Mouse (Mus musculus) myocyte (in vitro differentiated cells): ENCODE measurements around the gene Cyp1b1.

Experiments used
- MAX ChIP-seq: IDR thresholded peaks from one replicate; pipeline ENCODE4 v1.6.1; 2011; ENCODE audit warnings: low read depth, mild to moderate bottlenecking, control low read depth
- MYOD1 ChIP-seq, 3 experiments: IDR thresholded peaks; one replicate each; pipeline ENCODE4 v1.6.1; 2011; ENCODE audit warnings: control low read depth in 2 of 3, low read depth in 2 of 3, mild to moderate bottlenecking in 2 of 3, moderate library complexity in 1 of 3; ENCODE audit not compliant: insufficient read length in 2 of 3, control insufficient read depth in 1 of 3
- POLR2A ChIP-seq: IDR thresholded peaks from one replicate; pipeline ENCODE4 v1.6.1; 2011; ENCODE audit warnings: low read depth, mild to moderate bottlenecking, control low read depth, moderate library complexity; ENCODE audit not compliant: insufficient read length

DNA sequence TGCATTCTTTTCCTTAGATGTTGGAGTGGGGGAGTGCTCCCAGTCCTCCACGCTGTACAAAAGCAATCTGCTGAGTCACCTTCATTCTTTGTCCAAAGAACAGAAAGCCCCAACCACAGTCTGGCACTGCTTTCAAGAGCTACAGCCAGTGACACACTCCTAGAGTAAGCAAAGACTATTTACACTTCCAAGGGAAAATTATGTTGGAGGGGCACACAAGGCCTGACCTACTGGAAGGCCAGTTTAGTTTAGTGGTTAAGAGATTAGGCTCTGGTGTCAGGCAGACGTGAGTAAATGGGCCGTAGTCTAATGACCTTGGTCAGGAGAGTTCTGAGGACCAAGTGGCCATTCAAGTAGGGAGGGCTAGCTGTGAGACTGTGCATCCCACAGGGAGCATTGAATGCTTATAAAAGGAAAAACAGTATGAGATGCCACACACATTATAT, 31.3 kb upstream of the Cyp1b1 start:
- TF ChIP-seq MAX (no peak), POLR2A (no peak), MYOD1 (IDR thresholded peaks at IDR 0.05; ENCODE audit: control insufficient read depth in 1 of 3, insufficient read length in 2 of 3, low read depth in 2 of 3) (no peak)
